In the genomic region with DNA sequence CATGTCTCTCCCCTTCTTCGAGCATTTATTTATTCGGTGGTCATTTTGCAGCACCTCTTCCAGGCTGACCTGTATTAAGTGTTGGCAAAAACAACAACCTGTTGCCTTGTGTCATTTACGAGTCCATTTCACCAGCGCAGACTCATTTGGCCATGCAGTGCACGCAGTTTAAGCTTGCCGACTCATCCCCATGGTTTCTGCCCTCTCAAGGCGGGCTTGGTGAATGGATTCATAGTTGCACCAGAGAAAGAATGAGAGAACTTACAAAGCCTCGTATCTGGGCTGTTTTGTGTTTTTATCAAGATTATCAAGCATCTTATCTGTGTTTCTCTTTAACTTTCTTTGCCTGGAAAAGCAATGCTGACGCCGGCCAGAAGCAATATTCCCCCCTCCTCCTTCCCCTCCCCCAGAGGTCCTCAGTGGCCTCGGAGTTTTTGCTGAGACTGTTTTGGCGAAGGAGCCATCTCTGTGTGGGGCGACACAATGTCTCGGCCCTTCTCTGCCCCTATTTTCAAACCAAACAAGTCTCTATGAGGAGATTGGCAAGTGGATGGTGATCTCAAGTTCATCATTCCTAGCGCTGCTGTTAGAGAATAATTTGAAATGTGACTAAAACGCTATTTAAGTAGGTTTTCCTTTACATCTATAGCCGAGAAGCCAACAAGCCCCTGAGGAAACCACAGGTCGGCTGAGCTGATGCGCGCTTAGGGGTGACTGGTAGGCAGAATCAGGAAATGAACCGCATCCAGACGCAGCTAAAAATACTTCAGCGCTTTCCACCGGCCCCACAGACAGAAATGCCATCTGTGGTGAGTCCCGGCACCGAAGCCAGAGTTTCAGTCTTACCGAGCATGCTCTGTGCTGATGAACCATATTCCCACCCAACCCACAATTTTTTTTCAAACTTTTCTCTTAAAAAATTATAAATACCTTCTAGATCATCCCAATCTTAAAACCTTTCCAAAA, we compare ENCODE assay signal across 8 mouse cellular contexts. TPM values are rescaled to one million over a fixed set of nuclear protein-coding genes. Genes with fewer than 3 reads are reported as not detected.
DNase-seq lines count a peak whose midpoint lies in the region; ATAC-seq and TF ChIP-seq lines count a peak whose summit lies in the region.

No protein-coding gene starts in this region.

- H3K4me1 ChIP-seq in kidney, adult 2 months (ENCODE audit: control insufficient read depth, insufficient read depth, low read length) = peaks cover 8% of the 10 kb centered on the region
- peaks cover 36% of the 10 kb centered on the region for H3K4me1 ChIP-seq in liver, embryonic 12.5 days

- H3K9me3 ChIP-seq in liver, embryonic 12.5 days (replicated peaks) = no peaks in the 10 kb centered on the region

- DNase-seq in kidney, adult 2 months = peak; percentile 35
- no peak for DNase-seq in kidney, postnatal 14 days
- peak; percentile 37 to 50 for DNase-seq in heart, postnatal 10 days
- DNase-seq in thymus, adult 18-20 months = peak; percentile 60 to 77
- DNase-seq in embryo, embryonic 9.5 days (ENCODE audit: extremely low spot score) = no peak
- no peak for DNase-seq in ovary, adult 18-20 months (ENCODE audit: low spot score)

- H3K4me2 ChIP-seq in liver, embryonic 12.5 days = peak overlapping the region; percentile 62

- no peak for TF ChIP-seq POLR2A in kidney, adult 2 months (IDR thresholded peaks at IDR 0.05; ENCODE audit: low read depth, low read length)

- peak overlapping the region; percentile 56 for H3K9ac ChIP-seq in liver, embryonic 12.5 days

- intact Hi-C loops in heart, postnatal 10 days (cut with DNase I) = no loop called here

- no peaks in the 10 kb centered on the region for H3K36me3 ChIP-seq in kidney, adult 2 months (ENCODE audit: control insufficient read depth, insufficient read depth, low read length)
- H3K36me3 ChIP-seq in liver, embryonic 12.5 days = no peaks in the 10 kb centered on the region

- TF ChIP-seq CTCF in kidney, adult 2 months (conservative IDR thresholded peaks at IDR 0.05; ENCODE audit: insufficient read depth, insufficient read length, low read depth, low read length) = no peak

- peak overlapping the region; percentile 40 for H3K4me3 ChIP-seq in kidney, adult 2 months (ENCODE audit: insufficient read depth, low read depth, low read length)
- peak overlapping the region; percentile 39 for H3K4me3 ChIP-seq in liver, embryonic 12.5 days

- 55% methylated on average over 27 of the region's 27 CpGs for WGBS in kidney, adult 2 months
- WGBS in liver, embryonic 12.5 days (ENCODE audit: insufficient replicate concordance) = 27% methylated on average over 27 of the region's 27 CpGs

- peak; percentile 91 for ATAC-seq in common myeloid progenitor, adult 5-6 weeks (replicated peaks; ENCODE audit: low read depth, poor library complexity, severe bottlenecking)
- no peak for ATAC-seq in liver, embryonic 12.5 days

- no peaks in the 10 kb centered on the region for H3K27me3 ChIP-seq in kidney, adult 2 months (replicated peaks; ENCODE audit: control insufficient read depth, insufficient read depth, low read length)
- H3K27me3 ChIP-seq in liver, embryonic 12.5 days (replicated peaks) = no peaks in the 10 kb centered on the region

- peak overlapping the region; percentile 67 for H3K27ac ChIP-seq in kidney, adult 2 months (ENCODE audit: insufficient read depth, low read depth, low read length)
- H3K27ac ChIP-seq in liver, embryonic 12.5 days = no peak overlapping the region

RNA-seq across cellular contexts. Expression of gene Slc16a10, which starts 22.6 kb away (rescaled TPM):
- 56.8 and 57.2 TPM in 2 replicates for polyA plus RNA-seq in kidney, adult 2 months (2012; rRNA removed)
- 21.4 and 23.9 TPM in 2 replicates for total RNA-seq in common myeloid progenitor, adult 5-6 weeks (2017)
- total RNA-seq in heart, postnatal 10 days (2021) = 10 to 100 TPM; 13.4 to 16.2 TPM
- polyA plus RNA-seq in liver, embryonic 12.5 days (2016; fragmentation: Nextera tagmentation; extraction: Ambion mirVana) = 93.9 and 99.9 TPM in 2 replicates

Comparison
In these comparisons a context has a peak if more than half of its experiments do, and no peak if none do; other contexts are left out.
1. DNase-seq: peak in kidney, adult 2 months (single experiment), heart, postnatal 10 days (2 of 2) and thymus, adult 18-20 months (2 of 2); none in kidney, postnatal 14 days (single experiment), embryo, embryonic 9.5 days (single experiment) and ovary, adult 18-20 months (single experiment).